Mouse (Mus musculus) forebrain, embryonic 11.5 days (tissue): Measurements from ENCODE around the gene Brd2. TPM values are rescaled to one million over a fixed set of nuclear protein-coding genes. Genes with fewer than 3 reads are reported as not detected.
A peak's percentile ranks its signal among the peaks of the same experiment; 100 is the strongest.

ENCODE experiments used
- ATAC-seq: fragments of 200-750 bp; cut with Nextera tagmentation; replicated peaks from 2 replicates; pipeline ENCODE4 v1.8.0; 2017; ENCODE audit warnings: moderate TSS enrichment; ENCODE audit not compliant: low FRiP score
- DNase-seq: peaks from one replicate; pipeline ENCODE4 v3.0.0-alpha.2; 2017; ENCODE audit warnings: low spot score
- H3K27ac ChIP-seq: fragments of 300-500 bp; sonication (generic); 2 replicates; pipeline ENCODE4 v1.5.1; 2014; ENCODE audit warnings: low read depth, low read length
- H3K27me3 ChIP-seq: fragments of 300-500 bp; sonication (generic); 2 replicates; pipeline ENCODE4 v1.6.1; 2014; ENCODE audit warnings: mild to moderate bottlenecking, low read length, mixed read lengths; ENCODE audit not compliant: control insufficient read depth, insufficient read depth
- H3K36me3 ChIP-seq: fragments of 300-500 bp; sonication (generic); 2 replicates; pipeline ENCODE4 v1.6.1; 2014; ENCODE audit warnings: mild to moderate bottlenecking, low read length, moderate library complexity, mixed read lengths; ENCODE audit not compliant: control insufficient read depth, insufficient read depth
- H3K4me1 ChIP-seq: fragments of 300-500 bp; sonication (generic); replicated peaks from 2 replicates; pipeline ENCODE4 v1.6.1; 2014; ENCODE audit warnings: low read length, mixed read lengths; ENCODE audit not compliant: control insufficient read depth, insufficient read depth
- H3K4me2 ChIP-seq: fragments of 300-500 bp; sonication (generic); 2 replicates; pipeline ENCODE4 v1.6.1; 2014; ENCODE audit warnings: low read depth, mild to moderate bottlenecking, low read length, moderate library complexity, mixed read lengths; ENCODE audit not compliant: severe bottlenecking
- H3K4me3 ChIP-seq: fragments of 300-500 bp; sonication (generic); 2 replicates; pipeline ENCODE4 v1.5.1; 2014; ENCODE audit warnings: low read depth, low read length
- H3K9ac ChIP-seq: fragments of 300-500 bp; sonication (generic); 2 replicates; pipeline ENCODE4 v1.6.1; 2014; ENCODE audit warnings: low read length
- H3K9me3 ChIP-seq: fragments of 300-500 bp; sonication (generic); 2 replicates; pipeline ENCODE4 v1.6.1; 2016; ENCODE audit warnings: low read length, mixed read lengths; ENCODE audit not compliant: control insufficient read depth
- WGBS: fragments of 180-500 bp; shearing (Covaris S2); extraction: QIAGEN DNeasy Blood & Tissue Kit; methylation state at CpG from one replicate; pipeline ENCODE4 v1.1.7; 2014; 5-methylcytosine and 5-hydroxymethylcytosine counted together
- polyA plus RNA-seq: library from polyadenylated mRNA; unstranded; fragments of >200 nt; fragmentation: Nextera tagmentation; extraction: Ambion mirVana; gene quantifications from 2 replicates; pipeline ENCODE4 v1.2.1, GENCODE M21; 2014

The Brd2 gene
- polyA plus RNA-seq, 1 experiment from 2014 or later, result 152 TPM

DNA sequence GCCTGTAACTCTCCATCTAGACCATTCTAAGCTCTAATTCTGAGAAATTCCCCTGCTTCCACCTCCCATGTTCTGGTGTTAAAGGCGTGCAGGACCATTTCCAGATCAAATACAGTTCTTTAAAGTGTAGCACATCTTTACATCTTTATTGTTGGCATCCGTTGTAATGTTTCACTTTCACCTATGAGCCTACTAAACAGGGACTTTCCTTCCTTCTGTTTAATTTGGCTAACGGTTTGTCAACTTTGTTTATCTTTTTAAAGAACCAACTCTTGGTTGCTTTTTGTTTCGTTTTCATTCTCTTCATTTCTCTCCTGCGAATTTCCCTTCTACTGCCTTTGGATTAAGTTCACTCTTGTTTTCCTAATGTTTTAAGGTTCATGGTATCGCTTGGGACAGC lies 19.6 kb downstream of the Brd2 start:
- Histone ChIP-seq H3K9ac (no peak overlapping the region), H3K4me2 (no peak overlapping the region), H3K4me3 (no peak overlapping the region), H3K4me1 (no peaks in the 10 kb centered on the region), H3K36me3 (no peaks in the 10 kb centered on the region), H3K27me3 (no peaks in the 10 kb centered on the region), H3K27ac (no peak overlapping the region), H3K9me3 (no peaks in the 10 kb centered on the region)
- DNase-seq, result no peak
- no peak for ATAC-seq
- WGBS, result 82% methylated on average over 6 of the region's 6 CpGs

DNA sequence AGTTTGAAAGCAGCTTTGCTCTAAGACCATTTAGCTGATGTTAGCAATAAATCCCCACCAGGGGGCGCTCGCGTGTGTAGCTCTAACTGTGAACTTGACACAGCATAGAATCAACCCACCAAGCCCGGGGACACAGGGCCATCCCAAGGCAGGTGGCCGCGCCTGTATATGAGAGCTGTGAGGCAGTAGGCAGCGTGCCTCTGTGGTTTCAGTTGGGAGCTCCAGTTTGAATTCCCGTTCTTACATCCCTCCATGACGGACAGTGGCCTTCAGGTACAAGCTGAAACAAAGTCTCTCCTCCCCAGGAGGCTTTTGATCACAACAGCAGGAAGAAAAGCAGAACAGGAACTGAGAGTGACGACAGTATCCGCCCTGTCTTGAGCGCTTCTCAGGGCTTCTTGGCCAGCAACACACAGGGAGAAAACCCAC lies 20.8 kb downstream of the Brd2 start:
- no peaks in the 10 kb centered on the region for H3K27me3 ChIP-seq
- H3K4me1 ChIP-seq, result no peaks in the 10 kb centered on the region
- no peak overlapping the region for H3K9ac ChIP-seq
- no peaks in the 10 kb centered on the region for H3K9me3 ChIP-seq
- ATAC-seq (peak; percentile 73), DNase-seq (peak; percentile 96)
- H3K4me2 ChIP-seq, result no peak overlapping the region
- H3K4me3 ChIP-seq, result no peak overlapping the region
- 11% methylated on average over 12 of the region's 12 CpGs for WGBS
- no peaks in the 10 kb centered on the region for H3K36me3 ChIP-seq
- H3K27ac ChIP-seq, result no peak overlapping the region

DNA sequence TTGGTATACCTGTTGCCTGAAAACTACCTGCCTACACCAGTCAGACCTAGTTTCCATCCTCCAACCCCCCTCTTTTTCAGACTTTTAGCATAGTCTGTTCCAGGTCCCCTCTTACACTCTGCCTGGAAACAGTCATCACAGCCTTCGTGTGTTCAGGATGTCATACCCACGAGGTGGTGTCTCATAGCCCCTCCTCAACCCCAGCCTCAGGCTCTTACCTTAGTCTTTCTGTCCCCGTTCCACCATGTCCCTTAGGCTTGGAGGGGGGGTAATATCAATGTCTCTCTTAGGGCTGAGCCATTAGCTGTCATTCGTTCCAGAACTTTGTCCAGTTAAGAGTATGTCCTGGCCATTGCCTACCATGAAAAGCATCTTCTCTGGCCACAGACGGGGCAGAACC lies 21.2 kb downstream of the Brd2 start:
- Histone ChIP-seq H3K4me3 (no peak overlapping the region), H3K4me2 (no peak overlapping the region), H3K4me1 (no peaks in the 10 kb centered on the region), H3K9ac (no peak overlapping the region), H3K36me3 (no peaks in the 10 kb centered on the region), H3K9me3 (no peaks in the 10 kb centered on the region), H3K27ac (no peak overlapping the region), H3K27me3 (no peaks in the 10 kb centered on the region)
- DNase-seq, result no peak
- peak; percentile 24; the same call in 1 of the 2 replicates for ATAC-seq
- WGBS, result 32% methylated on average over 5 of the region's 5 CpGs

DNA sequence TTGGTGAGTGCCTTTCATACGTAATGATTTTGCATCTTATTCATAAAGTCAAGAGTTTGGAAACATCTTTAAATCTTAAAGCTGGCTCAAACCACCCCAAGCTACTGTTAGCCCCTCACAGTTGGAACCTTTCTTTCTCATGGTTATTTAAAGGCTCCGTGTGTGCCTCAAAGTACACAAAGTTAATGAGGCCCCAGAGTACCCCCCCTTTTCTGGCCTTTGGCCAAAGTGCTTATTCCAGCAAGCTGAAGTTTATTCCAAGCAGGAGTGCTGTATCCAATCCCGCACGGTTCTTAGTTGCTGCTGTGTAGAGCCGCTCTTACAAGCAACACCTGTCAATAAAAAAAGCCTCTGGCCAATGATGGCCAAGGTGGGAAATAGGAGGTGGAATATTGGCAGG lies 22.9 kb downstream of the Brd2 start:
- no peaks in the 10 kb centered on the region for H3K27me3 ChIP-seq
- no peaks in the 10 kb centered on the region for H3K4me1 ChIP-seq
- no peaks in the 10 kb centered on the region for H3K36me3 ChIP-seq
- no peaks in the 10 kb centered on the region for H3K9me3 ChIP-seq
- no peak overlapping the region for H3K4me2 ChIP-seq
- H3K9ac ChIP-seq, result no peak overlapping the region
- H3K4me3 ChIP-seq, result no peak overlapping the region
- DNase-seq, result no peak
- 71% methylated on average over 5 of the region's 5 CpGs for WGBS
- ATAC-seq, result no peak
- H3K27ac ChIP-seq, result no peak overlapping the region

DNA sequence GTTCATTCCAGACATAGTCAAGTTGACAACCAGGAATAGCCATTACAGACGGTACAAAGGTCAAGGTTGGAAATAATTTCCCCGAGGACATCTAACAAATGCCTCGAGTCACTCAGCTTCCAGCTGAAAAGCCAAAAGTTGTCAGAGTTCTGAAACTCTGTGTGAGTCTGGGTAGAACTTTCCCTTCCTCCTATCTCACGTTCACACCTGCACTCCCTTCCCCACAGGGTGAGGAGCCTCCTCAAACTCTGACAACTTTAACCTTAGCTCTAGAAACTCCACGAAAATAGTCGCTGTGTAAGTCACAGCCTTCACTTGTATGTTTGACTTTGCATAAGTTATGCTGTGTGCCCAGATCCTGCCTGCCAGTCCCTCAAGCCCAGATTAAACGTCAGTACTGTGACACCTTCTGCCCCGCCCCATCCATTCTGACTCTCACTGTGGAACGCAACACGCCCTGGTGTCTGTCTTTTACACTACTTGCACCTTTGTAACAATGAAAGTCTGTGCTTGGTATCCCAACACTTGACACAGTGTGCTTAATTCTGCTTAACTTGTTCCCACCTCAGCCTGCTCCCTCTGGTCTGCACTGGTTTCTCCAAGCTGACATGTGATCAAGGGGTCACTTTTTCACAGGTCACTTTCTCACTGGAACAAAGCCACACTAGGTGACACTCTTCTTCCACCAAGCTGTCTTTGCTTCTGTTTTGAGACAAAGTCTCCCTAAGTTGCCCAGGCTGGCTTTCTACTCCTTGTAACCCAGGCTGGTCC lies 23.5 kb downstream of the Brd2 start:
- no peak for DNase-seq
- Histone ChIP-seq H3K4me3 (no peak overlapping the region), H3K4me2 (no peak overlapping the region), H3K9me3 (no peaks in the 10 kb centered on the region), H3K9ac (no peak overlapping the region), H3K27ac (no peak overlapping the region), H3K4me1 (no peaks in the 10 kb centered on the region), H3K27me3 (no peaks in the 10 kb centered on the region), H3K36me3 (no peaks in the 10 kb centered on the region)
- 71% methylated on average over 10 of the region's 10 CpGs for WGBS
- no peak for ATAC-seq

DNA sequence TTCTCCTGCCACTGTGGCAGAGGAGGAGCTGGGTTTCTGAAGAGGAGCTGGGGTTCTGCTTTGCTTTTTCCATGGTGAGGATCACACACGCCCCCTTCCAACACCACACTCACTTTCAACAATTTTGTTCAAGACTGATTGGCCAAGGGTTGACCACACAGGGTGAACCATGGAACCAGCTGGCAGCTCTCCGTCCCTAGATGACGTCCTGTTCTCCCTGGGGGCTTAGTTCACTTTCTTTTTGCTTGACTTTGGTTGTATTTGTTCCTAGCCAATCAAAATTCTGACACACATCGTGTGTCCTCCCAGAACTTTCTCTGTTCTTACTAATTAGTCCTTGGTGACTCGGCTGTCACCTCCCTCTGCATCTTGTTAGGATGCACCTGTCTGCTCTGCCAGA lies 25.2 kb downstream of the Brd2 start:
- Histone ChIP-seq H3K4me3 (no peak overlapping the region), H3K27me3 (no peaks in the 10 kb centered on the region), H3K27ac (no peak overlapping the region), H3K9ac (no peak overlapping the region), H3K4me2 (no peak overlapping the region), H3K9me3 (no peaks in the 10 kb centered on the region), H3K4me1 (no peaks in the 10 kb centered on the region), H3K36me3 (no peaks in the 10 kb centered on the region)
- 67% methylated on average over 5 of the region's 5 CpGs for WGBS
- DNase-seq (no peak), ATAC-seq (no peak)

DNA sequence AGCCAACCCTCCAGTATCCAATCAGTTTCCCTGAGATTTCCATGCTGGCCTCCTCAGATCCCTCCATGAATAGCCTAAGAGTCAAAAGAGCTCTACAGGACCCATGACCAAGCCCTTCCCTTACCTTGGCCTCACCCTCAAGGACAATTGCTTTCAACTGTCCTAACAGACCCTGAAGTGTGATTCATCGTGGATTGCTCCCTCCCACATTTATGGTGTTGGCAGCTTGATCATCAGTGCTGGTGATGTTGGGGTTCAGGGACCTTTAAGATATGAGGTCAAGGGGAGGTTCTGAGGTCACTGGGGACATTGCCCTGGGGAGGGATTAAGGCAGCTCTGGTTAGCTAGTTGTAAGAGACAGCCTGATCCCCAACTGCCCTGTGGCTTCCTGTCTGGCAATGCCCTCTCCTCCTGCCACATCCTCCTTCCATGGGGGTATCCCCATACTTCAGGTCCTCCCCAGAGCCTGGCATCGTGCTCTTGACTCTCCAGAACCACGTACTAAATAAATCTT lies 25.9 kb downstream of the Brd2 start:
- H3K9ac ChIP-seq, result no peak overlapping the region
- no peak for DNase-seq
- no peaks in the 10 kb centered on the region for H3K4me1 ChIP-seq

DNA sequence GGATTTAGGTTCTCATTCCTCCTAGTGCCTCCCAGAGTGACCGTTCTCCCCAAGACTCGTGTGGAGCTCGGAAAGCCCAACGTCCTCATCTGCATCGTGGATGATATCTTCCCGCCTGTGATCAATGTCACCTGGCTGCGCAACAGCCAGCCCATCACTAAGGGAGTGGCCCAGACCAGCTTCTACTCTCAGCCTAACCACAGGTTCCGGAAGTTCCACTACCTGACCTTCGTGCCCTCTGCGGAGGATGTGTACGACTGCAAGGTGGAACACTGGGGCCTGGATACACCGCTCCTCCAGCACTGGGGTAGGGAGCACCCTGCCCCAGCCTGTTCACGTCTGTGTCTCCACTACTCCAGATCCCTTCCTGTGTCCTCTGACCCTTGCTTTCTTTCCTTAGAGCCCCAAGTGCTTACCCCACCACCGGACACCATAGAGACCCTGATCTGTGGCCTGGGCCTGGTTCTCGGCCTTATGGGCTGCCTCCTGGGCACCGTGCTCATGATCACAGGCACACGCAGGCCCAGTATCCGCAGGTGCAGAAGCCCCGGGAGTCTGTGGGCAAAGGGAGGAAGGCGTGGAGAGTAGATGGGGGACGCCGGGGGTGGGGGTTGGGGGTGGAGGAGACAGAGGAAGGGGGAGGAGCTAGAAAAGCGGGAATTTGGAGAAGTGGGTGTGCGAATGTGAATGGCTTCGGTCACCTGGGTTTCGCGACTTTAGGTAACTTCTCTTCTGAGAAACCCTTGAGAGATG lies 28.0 kb downstream of the Brd2 start:
- DNase-seq, result no peak
- WGBS, result 83% methylated on average over 27 of the region's 27 CpGs
- H3K27me3 ChIP-seq, result no peaks in the 10 kb centered on the region
- no peak overlapping the region for H3K9ac ChIP-seq
- H3K4me3 ChIP-seq, result no peak overlapping the region
- no peaks in the 10 kb centered on the region for H3K4me1 ChIP-seq
- ATAC-seq, result no peak
- H3K4me2 ChIP-seq, result no peak overlapping the region
- H3K36me3 ChIP-seq, result no peaks in the 10 kb centered on the region
- H3K27ac ChIP-seq, result no peak overlapping the region
- H3K9me3 ChIP-seq, result no peaks in the 10 kb centered on the region

More for the DNA sequence above, 25.9 kb downstream of the Brd2 start:
- no peak for ATAC-seq
- 68% methylated on average over 3 of the region's 3 CpGs for WGBS
- Histone ChIP-seq H3K27ac (no peak overlapping the region), H3K9me3 (no peaks in the 10 kb centered on the region), H3K36me3 (no peaks in the 10 kb centered on the region), H3K4me2 (no peak overlapping the region), H3K4me3 (no peak overlapping the region), H3K27me3 (no peaks in the 10 kb centered on the region)
